Mouse (Mus musculus) hindbrain, embryonic 11.5 days (tissue): Measurements from ENCODE around the gene Asb2. TPM values are rescaled to one million over a fixed set of nuclear protein-coding genes. Genes with fewer than 3 reads are reported as not detected.

Experiments
- ATAC-seq: fragments of 200-750 bp; cut with Nextera tagmentation; 2 replicates; pipeline ENCODE4 v1.8.0; 2017; ENCODE audit warnings: mild to moderate bottlenecking, moderate TSS enrichment, moderate library complexity; ENCODE audit not compliant: low FRiP score
- DNase-seq: peaks from one replicate; pipeline ENCODE4 v3.0.0-alpha.2; 2015; ENCODE audit warnings: low spot score
- H3K27ac ChIP-seq: fragments of 300-500 bp; sonication (generic); 2 replicates; pipeline ENCODE4 v1.5.1; 2014; ENCODE audit warnings: mild to moderate bottlenecking, low read depth, low read length
- H3K27me3 ChIP-seq: fragments of 300-500 bp; sonication (generic); 2 replicates; pipeline ENCODE4 v1.6.1; 2014; ENCODE audit warnings: mild to moderate bottlenecking, low read length, moderate library complexity, mixed read lengths; ENCODE audit not compliant: control insufficient read depth, insufficient read depth
- H3K36me3 ChIP-seq: fragments of 300-500 bp; sonication (generic); 2 replicates; pipeline ENCODE4 v1.6.1; 2014; ENCODE audit warnings: mild to moderate bottlenecking, low read length, moderate library complexity, mixed read lengths; ENCODE audit not compliant: control insufficient read depth, insufficient read depth
- H3K4me1 ChIP-seq: fragments of 300-500 bp; sonication (generic); replicated peaks from 2 replicates; pipeline ENCODE4 v1.6.1; 2014; ENCODE audit warnings: low read length, mixed read lengths; ENCODE audit not compliant: control insufficient read depth, insufficient read depth
- H3K4me2 ChIP-seq: fragments of 300-500 bp; sonication (generic); replicated peaks from 2 replicates; pipeline ENCODE4 v1.6.1; 2014; ENCODE audit warnings: mild to moderate bottlenecking, low read depth, low read length
- H3K4me3 ChIP-seq: fragments of 300-500 bp; sonication (generic); 2 replicates; pipeline ENCODE4 v1.5.1; 2014; ENCODE audit warnings: low read depth, low read length
- H3K9ac ChIP-seq: fragments of 300-500 bp; sonication (generic); 2 replicates; pipeline ENCODE4 v1.6.1; 2014; ENCODE audit warnings: low read depth, low read length
- H3K9me3 ChIP-seq: fragments of 300-500 bp; sonication (generic); 2 replicates; pipeline ENCODE4 v1.6.1; 2016; ENCODE audit warnings: low read length; ENCODE audit not compliant: control insufficient read depth
- WGBS: fragments of 180-500 bp; shearing (Covaris S2); extraction: QIAGEN DNeasy Blood & Tissue Kit; methylation state at CpG from one replicate; pipeline ENCODE4 v1.1.7; 2014; 5-methylcytosine and 5-hydroxymethylcytosine counted together
- polyA plus RNA-seq: library from polyadenylated mRNA; unstranded; fragments of >200 nt; fragmentation: Nextera tagmentation; extraction: Ambion mirVana; gene quantifications from 2 replicates; pipeline ENCODE4 v1.2.1, GENCODE M21; 2014

The Asb2 gene
- polyA plus RNA-seq, 1 experiment from 2014 or later: 1.0 TPM

DNA sequence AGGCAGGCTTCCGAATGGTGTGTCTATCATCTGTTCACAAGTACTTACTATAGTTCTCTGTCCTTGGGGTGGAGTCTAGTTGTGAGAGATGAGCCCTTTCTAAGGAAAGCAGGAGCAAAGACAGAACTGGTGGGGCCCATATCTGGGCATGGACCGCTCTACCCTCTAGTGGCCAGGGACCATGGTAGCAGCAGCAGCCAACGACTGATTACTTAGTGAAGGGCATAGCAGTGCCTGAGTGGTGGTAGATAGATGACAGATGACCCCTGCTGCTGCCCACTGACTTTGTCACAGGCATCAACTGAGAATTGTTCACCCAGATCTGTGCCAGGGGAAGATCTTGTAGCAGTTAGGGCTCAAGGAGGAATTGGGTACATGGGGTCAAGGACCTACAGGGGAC is 33.0 kb downstream of the Asb2 start:
- H3K4me1 ChIP-seq: no peaks in the 10 kb centered on the region; the same call in 1 of the 2 replicates
- 40% methylated on average over 3 of the region's 3 CpGs for WGBS
- H3K36me3 ChIP-seq: no peaks in the 10 kb centered on the region
- no peak overlapping the region for H3K4me3 ChIP-seq
- H3K4me2 ChIP-seq: no peak overlapping the region
- DNase-seq: peak; percentile 54
- peak; percentile 28; the same call in 1 of the 2 replicates for ATAC-seq
- H3K27me3 ChIP-seq: peaks cover 23% of the 10 kb centered on the region
- no peak overlapping the region for H3K27ac ChIP-seq
- no peaks in the 10 kb centered on the region for H3K9me3 ChIP-seq
- no peak overlapping the region for H3K9ac ChIP-seq

DNA sequence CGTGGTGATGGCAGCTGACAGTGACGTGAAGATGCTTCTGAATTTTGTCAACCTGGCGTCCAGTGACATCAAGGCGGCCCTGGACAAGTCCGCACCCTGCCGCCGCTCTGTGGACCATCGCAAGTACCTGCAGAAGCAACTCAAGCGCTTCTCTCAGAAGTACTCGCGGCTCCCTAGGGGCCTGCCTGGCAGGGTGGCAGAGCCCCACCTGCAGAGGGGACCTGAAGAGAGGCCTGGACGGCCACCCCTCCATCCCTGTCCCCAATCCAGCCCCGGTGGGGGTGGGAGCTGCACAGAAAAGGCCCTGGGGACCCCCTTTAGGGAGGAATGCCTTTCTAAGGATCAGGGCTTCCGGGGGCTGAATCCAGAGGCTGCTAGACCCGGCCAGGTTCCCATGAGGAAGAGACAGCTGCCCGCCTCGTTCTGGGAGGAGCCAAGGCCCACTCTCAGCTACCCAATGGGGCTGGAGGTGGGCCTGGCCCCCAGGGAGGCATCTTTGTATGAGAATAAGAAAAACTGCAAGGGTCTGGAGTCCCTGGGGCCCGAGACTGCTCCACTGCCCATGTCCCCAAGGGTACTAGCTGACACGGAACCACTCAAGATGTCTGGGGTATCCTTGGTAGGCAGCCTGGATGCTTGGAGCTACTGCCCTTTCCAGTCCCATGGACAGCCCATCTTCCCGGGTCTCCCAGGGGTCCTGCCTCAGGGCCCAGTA is 39.8 kb downstream of the Asb2 start:
- peak overlapping the region; percentile 13 for H3K9ac ChIP-seq
- peaks cover 10% of the 10 kb centered on the region for H3K4me1 ChIP-seq
- H3K4me2 ChIP-seq: peak overlapping the region; percentile 69
- DNase-seq: peak; percentile 25
- no peaks in the 10 kb centered on the region for H3K36me3 ChIP-seq
- H3K27ac ChIP-seq: peak overlapping the region; percentile 93
- H3K9me3 ChIP-seq: no peaks in the 10 kb centered on the region
- whole genome bisulfite sequencing: 18% methylated on average over 20 of the region's 20 CpGs
- peak overlapping the region; percentile 39 for H3K4me3 ChIP-seq
- no peak for ATAC-seq
- H3K27me3 ChIP-seq: peaks cover 3% of the 10 kb centered on the region; the same call in 1 of the 2 replicates

DNA sequence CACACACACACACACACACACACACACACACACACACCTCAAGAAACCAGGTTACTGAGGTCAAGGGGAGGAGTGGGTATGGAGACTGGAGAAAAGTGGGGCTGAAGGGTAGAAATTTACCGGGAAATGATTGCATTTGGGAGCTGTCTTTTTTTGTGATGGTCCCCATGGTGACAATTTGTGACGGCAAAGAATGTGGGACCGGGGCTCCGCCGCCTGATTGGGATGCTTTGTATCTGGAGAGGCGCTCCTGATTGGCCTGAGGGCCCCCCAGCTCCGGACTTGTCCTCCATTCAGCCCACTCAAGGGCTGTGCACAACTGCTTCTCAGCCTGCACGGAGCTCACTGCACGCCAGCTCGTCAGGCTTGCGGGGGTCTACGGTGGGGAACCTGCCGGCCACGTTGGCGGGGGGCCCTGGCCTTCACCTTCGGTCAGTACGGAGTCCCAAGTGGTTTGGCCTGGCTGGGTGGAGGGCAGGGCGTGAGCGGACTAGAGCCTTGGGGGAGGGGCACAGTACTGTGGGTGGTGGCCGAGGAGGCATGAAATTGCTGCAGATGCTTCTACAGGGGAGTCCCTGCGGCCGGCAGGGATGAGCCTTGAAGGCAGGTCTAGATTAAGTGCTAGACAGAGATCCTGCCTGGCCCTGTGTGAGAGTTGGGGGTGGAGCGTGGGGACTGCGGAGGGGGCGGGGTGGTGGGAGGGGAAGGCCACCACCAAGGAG is 41.0 kb downstream of the Asb2 start:
- WGBS: 4% methylated on average over 24 of the region's 25 CpGs
- H3K9me3 ChIP-seq: no peaks in the 10 kb centered on the region
- H3K4me3 ChIP-seq: peak overlapping the region; percentile 39
- peak overlapping the region; percentile 62 for H3K9ac ChIP-seq
- H3K36me3 ChIP-seq: no peaks in the 10 kb centered on the region
- DNase-seq (peak; percentile 81), ATAC-seq (peak; percentile 82)
- H3K4me1 ChIP-seq: peaks cover 10% of the 10 kb centered on the region
- H3K27me3 ChIP-seq: peaks cover 3% of the 10 kb centered on the region; the same call in 1 of the 2 replicates
- peak overlapping the region; percentile 69 for H3K4me2 ChIP-seq
- H3K27ac ChIP-seq: peak overlapping the region; percentile 93

DNA sequence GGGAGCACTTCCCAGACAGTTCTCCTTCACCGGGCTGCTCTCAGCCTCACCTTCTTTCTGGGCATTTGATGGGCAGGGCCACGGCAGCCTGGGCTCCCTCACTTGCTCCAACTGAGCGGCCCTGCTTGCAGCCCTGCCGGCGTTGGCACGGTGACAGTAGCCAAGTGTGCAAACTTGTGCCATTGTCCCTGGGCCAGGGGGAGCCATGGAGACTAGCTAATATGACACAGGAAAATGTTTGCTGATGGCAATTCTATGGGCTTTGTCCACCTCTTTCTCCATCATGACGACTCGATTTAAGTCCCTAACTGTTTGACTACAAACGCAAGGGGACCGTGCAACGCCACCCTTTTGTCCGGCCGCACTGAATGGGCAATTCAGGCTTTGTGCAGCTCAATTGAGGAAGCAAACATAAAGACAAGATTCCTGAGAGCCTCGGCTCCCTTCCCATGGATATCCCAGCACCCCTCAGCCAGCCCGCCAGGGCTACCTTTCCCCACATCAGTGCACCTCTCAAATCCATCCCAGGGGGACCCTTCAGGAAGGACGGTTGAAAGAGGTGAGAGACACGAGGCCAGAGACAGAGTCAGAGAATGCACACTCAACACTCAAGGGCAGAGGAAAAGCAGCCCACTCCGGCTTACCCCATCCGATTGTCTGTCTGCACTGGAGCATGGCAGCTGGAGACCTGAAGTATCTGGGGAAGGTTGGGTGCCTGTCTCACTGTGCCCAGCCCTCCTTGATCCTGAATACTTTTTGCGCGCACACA is 41.7 kb downstream of the Asb2 start:
- Histone ChIP-seq H3K4me2 (peak overlapping the region; percentile 69), H3K9me3 (no peaks in the 10 kb centered on the region), H3K9ac (peak overlapping the region; percentile 34), H3K27ac (peak overlapping the region; percentile 93), H3K4me3 (peak overlapping the region; percentile 39), H3K36me3 (no peaks in the 10 kb centered on the region), H3K4me1 (peaks cover 10% of the 10 kb centered on the region), H3K27me3 (peaks cover 3% of the 10 kb centered on the region; the same call in 1 of the 2 replicates)
- 25% methylated on average over 21 of the region's 21 CpGs for WGBS
- DNase-seq (peak; percentile 75), ATAC-seq (peak; percentile 78)

DNA sequence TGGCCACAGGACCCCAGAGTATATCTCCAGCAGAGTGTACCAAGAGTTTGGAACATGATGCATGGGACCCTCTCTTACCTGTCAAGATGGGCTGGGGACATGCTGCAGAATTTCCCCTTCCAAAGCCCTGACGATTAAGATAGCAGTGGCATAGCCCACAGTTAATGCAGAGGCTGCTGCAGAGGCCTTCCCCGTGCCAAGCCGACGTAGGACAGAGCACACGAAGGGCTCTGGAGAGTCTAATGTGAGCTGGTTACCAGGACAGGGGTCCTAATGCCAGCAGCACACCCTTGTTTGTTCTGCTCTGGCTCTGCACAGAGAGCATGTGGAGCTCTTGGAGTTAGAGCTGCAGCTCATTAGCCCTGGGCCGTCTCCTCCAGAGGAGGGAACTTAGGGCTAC is 42.5 kb downstream of the Asb2 start:
- no peak for DNase-seq
- ATAC-seq: no peak
- Histone ChIP-seq H3K9me3 (no peaks in the 10 kb centered on the region), H3K4me1 (peaks cover 10% of the 10 kb centered on the region), H3K27me3 (peaks cover 3% of the 10 kb centered on the region; the same call in 1 of the 2 replicates), H3K27ac (peak overlapping the region; percentile 93), H3K4me2 (peak overlapping the region; percentile 21), H3K9ac (peak overlapping the region; percentile 34; the same call in 1 of the 2 replicates), H3K36me3 (no peaks in the 10 kb centered on the region), H3K4me3 (no peak overlapping the region)
- 55% methylated on average over 6 of the region's 6 CpGs for WGBS

DNA sequence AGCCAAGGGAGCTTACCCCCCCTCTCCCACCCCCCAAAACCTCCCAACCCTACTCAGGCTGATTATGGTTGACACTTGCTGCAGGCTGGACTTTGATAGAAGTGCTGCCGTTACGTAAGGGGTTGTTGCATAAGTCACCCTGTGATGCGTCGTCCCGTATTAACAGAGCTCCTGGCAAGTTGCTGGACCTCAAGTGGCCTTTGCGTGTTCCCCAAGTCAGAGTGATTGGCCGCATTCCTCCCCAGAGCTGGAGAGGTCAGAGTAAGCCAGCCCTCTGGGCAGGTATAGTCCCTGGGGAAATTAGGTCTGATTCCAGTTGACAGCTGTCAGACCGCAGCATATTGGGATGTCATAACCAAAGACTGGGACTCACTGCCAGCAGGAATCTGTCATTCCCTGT is 43.9 kb downstream of the Asb2 start:
- ATAC-seq (no peak), DNase-seq (no peak)
- Histone ChIP-seq H3K9ac (no peak overlapping the region), H3K9me3 (no peaks in the 10 kb centered on the region), H3K27me3 (no peaks in the 10 kb centered on the region; the same call in 1 of the 2 replicates), H3K4me3 (no peak overlapping the region), H3K27ac (no peak overlapping the region), H3K36me3 (no peaks in the 10 kb centered on the region), H3K4me2 (no peak overlapping the region), H3K4me1 (peaks cover 10% of the 10 kb centered on the region)
- 73% methylated on average over 8 of the region's 8 CpGs for WGBS

DNA sequence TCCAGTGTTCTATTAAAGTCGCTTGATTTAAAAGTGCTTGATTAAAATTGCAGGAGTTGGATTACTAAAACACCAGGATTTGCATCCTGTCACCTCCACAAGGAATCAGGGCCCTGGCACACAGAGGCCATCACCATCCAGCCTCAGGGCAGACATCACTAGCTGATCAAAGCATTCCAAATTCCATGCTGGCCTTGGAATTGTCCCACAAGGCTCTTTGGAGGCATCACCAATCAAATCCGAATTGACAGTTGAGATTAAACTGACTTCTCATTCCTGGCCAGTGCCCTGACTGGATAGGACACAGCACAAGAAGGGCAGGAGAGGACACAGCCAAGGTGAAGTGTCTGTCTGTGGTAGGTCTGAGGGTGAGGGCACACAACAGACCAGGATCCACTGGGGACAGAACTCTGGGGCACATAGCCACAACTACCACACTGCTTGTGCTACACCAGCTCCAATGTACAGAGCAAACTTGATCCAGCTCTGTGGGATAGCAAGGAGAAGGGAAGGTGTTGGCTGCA is 45.0 kb downstream of the Asb2 start, which contains the start of gene Fam181a:
TSS of gene Fam181a (plus strand) at position 232 of the 524 bp plus-strand sequence.
- Histone ChIP-seq H3K27me3 (no peaks in the 10 kb centered on the region; the same call in 1 of the 2 replicates), H3K4me1 (peaks cover 6% of the 10 kb centered on the region), H3K4me2 (no peak within 1 kb of the TSS), H3K9me3 (no peaks in the 10 kb centered on the region), H3K36me3 (no peaks in the 10 kb centered on the region), H3K9ac (no peak within 1 kb of the TSS), H3K27ac (no peak within 1 kb of the TSS), H3K4me3 (no peak within 1 kb of the TSS)
- ATAC-seq (no peak), DNase-seq (no peak)
- WGBS: 82% methylated on average over 2 of the region's 2 CpGs

DNA sequence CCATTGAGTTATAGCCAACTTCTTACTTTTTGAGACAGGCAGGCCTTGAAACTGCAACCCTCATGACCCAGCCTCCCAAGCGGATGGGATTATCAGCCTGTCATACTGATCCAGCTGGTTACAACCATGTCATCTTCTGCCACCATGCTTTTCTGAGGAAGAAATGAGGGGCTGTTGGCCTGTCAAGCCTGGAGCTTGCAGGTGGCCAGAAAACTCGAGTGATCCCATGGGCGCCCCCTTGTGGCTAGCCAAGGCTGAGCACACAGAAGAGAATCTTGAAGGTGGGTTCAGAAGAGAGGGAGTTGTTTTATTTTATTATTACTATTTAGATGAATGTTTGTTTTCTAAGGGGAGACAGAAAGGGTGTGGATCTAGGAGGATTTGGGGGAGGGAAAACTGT is 49.1 kb downstream of the Asb2 start:
- DNase-seq (peak; percentile 69), ATAC-seq (no peak)
- Histone ChIP-seq H3K4me3 (no peak overlapping the region), H3K27me3 (no peaks in the 10 kb centered on the region; the same call in 1 of the 2 replicates), H3K36me3 (no peaks in the 10 kb centered on the region), H3K27ac (no peak overlapping the region), H3K4me1 (no peaks in the 10 kb centered on the region), H3K4me2 (no peak overlapping the region), H3K9ac (no peak overlapping the region), H3K9me3 (no peaks in the 10 kb centered on the region)
- 25% methylated on average over 3 of the region's 3 CpGs for WGBS
